Mouse (Mus musculus) hindbrain, embryonic 16.5 days (tissue): ENCODE measurements at regions not wholly inside any gene's neighbourhood (a gene's known extent, or its start where the extent isn't known, plus 50 kb on each side); places are given as distances from the start of the nearest gene placed in this dataset.

ENCODE experiments used
- ATAC-seq: fragments of 200-750 bp; cut with Nextera tagmentation; 2 replicates; pipeline ENCODE4 v1.8.0; 2017; ENCODE audit warnings: moderate TSS enrichment, moderate library complexity
- H3K27ac ChIP-seq: fragments of 300-500 bp; sonication (generic); 2 replicates; pipeline ENCODE4 v1.5.1; 2014; ENCODE audit warnings: low read depth, mild to moderate bottlenecking, control low read depth, low read length, moderate library complexity
- H3K27me3 ChIP-seq: fragments of 300-500 bp; sonication (generic); replicated peaks from 2 replicates; pipeline ENCODE4 v1.6.1; 2014; ENCODE audit warnings: low read length; ENCODE audit not compliant: control insufficient read depth, insufficient read depth
- H3K36me3 ChIP-seq: fragments of 300-500 bp; sonication (generic); 2 replicates; pipeline ENCODE4 v1.6.1; 2014; ENCODE audit warnings: mild to moderate bottlenecking, low read length, moderate library complexity, mixed read lengths; ENCODE audit not compliant: control insufficient read depth, insufficient read depth
- H3K4me1 ChIP-seq: fragments of 300-500 bp; sonication (generic); 2 replicates; pipeline ENCODE4 v1.6.1; 2014; ENCODE audit warnings: low read depth, low read length; ENCODE audit not compliant: control insufficient read depth, insufficient read depth
- H3K4me2 ChIP-seq: fragments of 300-500 bp; sonication (generic); 2 replicates; pipeline ENCODE4 v1.6.1; 2014; ENCODE audit warnings: mild to moderate bottlenecking, low read length, control low read depth, moderate library complexity
- H3K4me3 ChIP-seq: fragments of 300-500 bp; sonication (generic); 2 replicates; pipeline ENCODE4 v1.5.1; 2014; ENCODE audit warnings: mild to moderate bottlenecking, low read length, control low read depth, moderate library complexity
- H3K9ac ChIP-seq: fragments of 300-500 bp; sonication (generic); 2 replicates; pipeline ENCODE4 v1.6.1; 2014; ENCODE audit warnings: low read depth, mild to moderate bottlenecking, control low read depth, low read length, moderate library complexity
- H3K9me3 ChIP-seq: fragments of 300-500 bp; sonication (generic); 2 replicates; pipeline ENCODE4 v1.6.1; 2014; ENCODE audit warnings: mild to moderate bottlenecking, low read length, moderate library complexity; ENCODE audit not compliant: control insufficient read depth
- WGBS: fragments of 180-500 bp; shearing (Covaris S2); extraction: QIAGEN DNeasy Blood & Tissue Kit; methylation state at CpG from one replicate; pipeline ENCODE4 v1.1.7; 2014; 5-methylcytosine and 5-hydroxymethylcytosine counted together

DNA sequence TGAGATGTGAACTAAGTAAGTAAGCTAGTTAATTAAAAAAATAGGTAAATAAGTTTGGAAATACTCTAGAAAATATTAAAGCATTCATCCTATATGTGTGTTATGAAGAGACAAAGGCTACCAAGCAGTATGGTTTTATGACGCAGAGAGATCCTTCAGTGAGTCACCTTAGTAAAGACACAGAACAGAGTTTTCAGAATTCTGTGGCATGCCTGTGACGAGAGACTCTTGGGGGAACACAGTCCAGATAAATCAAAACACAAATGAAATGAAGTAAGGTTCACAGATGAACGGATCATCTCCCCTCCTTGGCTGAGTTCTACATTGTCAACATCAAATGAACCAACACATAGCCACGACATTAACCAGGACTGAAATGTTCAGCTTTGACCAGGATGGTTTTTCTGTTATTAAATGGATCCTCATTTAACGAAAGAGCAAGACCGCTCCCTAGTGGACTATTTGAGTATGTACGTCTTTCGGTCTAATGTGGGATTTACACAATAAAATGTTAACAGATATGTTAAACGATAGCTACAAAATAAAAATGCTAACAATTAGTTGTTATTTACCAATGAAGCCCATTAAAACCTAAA is 542.1 kb upstream of the Adam24 start:
- no peaks in the 10 kb centered on the region for H3K9me3 ChIP-seq
- WGBS = 22% methylated on average over 9 of the region's 9 CpGs

DNA sequence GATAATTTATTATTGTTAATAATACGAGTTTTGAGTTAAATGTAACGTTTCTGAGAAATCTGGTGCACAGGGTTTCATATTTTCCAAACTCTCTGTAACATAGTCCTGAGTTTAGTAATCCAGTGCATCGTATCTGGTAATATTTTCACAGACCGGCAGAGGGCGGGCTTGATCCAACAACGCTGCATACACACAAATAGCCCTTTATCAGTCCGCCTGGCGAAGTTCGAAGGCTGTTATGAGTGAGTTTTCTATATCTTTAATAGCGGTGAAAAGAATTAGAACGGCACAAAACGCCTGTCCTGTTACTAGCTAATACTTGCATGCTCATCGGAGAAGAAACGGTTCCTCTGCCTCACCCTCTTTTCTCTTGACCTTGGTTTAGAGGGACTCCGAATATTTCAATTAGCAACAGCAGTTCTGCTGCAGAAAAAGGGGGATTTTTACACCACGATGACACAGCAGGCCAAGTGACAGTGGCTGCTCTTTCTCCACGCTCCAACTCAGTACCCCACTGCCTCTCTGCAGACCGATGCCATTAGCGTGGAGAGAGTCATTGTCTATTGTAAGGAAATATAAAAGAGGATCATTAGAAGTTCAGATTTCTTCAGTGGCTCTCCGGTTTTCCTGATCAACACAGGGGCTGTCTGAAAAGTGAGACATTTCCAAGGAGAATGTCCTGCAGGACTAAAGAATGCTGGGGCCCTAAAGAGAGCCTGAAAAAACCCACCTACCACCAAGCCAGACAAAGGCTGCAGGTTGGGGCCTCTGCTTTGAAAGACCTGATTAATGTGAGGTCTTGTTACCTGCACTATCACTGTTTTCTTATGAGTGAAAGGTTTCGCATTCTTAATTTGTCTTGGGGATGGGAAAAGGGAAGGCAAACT is 523.7 kb upstream of the Adam24 start:
- WGBS = 6% methylated on average over 21 of the region's 21 CpGs
- no peaks in the 10 kb centered on the region for H3K36me3 ChIP-seq
- no peaks in the 10 kb centered on the region for H3K9me3 ChIP-seq
- peak overlapping the region; percentile 74 for H3K4me2 ChIP-seq
- no peaks in the 10 kb centered on the region for H3K4me1 ChIP-seq
- H3K9ac ChIP-seq = peak overlapping the region; percentile 41
- H3K27ac ChIP-seq = no peak overlapping the region
- ATAC-seq = peak; percentile 91
- peak overlapping the region; percentile 35 for H3K4me3 ChIP-seq
- no peaks in the 10 kb centered on the region for H3K27me3 ChIP-seq

More for the DNA sequence above, 542.1 kb upstream of the Adam24 start:
- Histone ChIP-seq H3K27me3 (no peaks in the 10 kb centered on the region), H3K4me2 (no peak overlapping the region), H3K27ac (no peak overlapping the region), H3K4me3 (no peak overlapping the region), H3K4me1 (no peaks in the 10 kb centered on the region), H3K36me3 (no peaks in the 10 kb centered on the region), H3K9ac (no peak overlapping the region)
- peak; percentile 71; the same call in 1 of the 2 replicates for ATAC-seq

DNA sequence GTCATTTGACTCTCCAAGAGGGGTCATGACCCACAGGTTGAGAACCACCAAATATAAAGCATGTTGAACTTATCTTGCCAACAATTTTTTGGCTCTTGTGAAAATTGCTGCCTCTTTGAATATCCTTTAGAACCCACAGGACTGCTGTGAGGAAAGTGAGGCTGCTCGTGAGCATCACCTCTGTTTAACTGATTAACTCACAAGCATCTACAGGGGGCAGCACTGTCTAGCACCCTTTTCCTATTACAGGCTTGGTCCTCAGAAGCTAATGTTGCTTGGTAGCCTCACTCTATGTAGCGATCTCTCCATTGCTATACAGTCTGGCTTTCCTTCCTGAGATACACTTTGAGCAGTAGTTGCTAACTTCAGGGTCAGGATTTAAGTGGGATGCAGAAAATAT is 522.4 kb upstream of the Adam24 start:
- no peaks in the 10 kb centered on the region for H3K27me3 ChIP-seq
- no peak overlapping the region for H3K4me3 ChIP-seq
- no peaks in the 10 kb centered on the region for H3K4me1 ChIP-seq
- H3K36me3 ChIP-seq = no peaks in the 10 kb centered on the region
- ATAC-seq = no peak
- no peak overlapping the region for H3K27ac ChIP-seq
- no peaks in the 10 kb centered on the region for H3K9me3 ChIP-seq
- no peak overlapping the region for H3K9ac ChIP-seq
- no peak overlapping the region for H3K4me2 ChIP-seq
- WGBS = 64% methylated on average over 2 of the region's 2 CpGs

DNA sequence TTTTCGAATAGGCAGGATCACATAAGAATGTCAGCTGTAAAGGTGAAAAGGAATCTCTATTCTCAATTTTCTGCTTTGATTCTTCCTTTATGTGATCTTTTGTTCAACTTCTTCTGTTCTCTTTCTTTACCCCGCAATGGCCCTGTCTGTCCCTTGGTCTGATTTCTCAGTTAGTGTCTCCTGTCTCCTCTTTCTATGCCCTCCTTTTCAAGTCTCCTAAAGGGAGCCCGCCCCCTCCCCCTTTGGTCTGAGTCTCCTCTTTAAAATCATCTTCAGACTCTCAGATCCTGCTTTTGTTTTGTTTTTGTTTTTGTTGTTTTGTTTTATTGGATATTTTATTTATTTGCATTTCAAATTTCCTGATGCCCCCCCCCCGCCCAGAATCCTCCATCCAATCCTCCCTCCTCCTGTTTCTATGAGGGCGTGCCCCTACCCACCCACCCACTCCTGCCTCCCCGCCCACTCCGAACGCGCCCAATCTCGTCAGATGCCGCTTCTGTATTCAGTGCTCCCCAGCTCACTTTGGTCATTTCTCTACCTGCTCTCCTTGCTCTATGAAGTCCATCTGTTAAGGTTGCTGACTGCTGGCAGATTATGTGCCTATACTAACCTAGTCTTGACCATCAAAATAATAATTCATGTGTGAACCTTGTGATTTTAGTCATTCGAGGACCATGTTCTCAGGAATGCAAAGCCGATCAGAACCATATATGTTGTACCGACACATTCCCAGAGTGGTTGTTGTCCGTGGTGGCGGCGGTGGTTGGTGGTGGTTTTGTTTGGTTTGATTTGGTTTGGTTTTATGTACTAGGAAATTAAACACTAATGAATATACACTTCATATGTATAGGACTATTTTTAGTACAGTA is 487.9 kb upstream of the Adam24 start:
- H3K4me3 ChIP-seq = peak overlapping the region; percentile 30
- H3K36me3 ChIP-seq = no peaks in the 10 kb centered on the region
- no peaks in the 10 kb centered on the region for H3K4me1 ChIP-seq
- 17% methylated on average over 17 of the region's 17 CpGs for WGBS
- ATAC-seq = peak; percentile 90
- H3K9ac ChIP-seq = peak overlapping the region; percentile 0; the same call in 1 of the 2 replicates
- no peak overlapping the region for H3K27ac ChIP-seq
- H3K9me3 ChIP-seq = no peaks in the 10 kb centered on the region
- H3K4me2 ChIP-seq = peak overlapping the region; percentile 51
- no peaks in the 10 kb centered on the region for H3K27me3 ChIP-seq

DNA sequence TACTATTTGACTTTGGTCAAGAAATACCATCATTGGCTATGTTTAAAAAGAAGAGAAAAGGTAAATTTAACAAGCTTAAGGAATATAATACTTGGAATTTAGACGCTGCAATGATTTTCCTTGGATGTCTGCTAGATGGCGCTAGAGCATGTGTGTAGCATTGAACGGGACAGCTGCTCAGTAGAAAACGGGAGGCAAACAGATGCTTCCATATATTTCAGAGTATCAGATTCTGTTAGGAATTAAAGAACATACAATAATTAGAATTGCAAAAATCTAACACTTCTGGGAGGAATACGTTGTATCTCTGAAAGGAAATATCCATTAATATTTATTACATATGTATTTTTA is 487.3 kb upstream of the Adam24 start:
- ATAC-seq = peak; percentile 91
- Histone ChIP-seq H3K27me3 (no peaks in the 10 kb centered on the region), H3K4me2 (peak overlapping the region; percentile 51), H3K36me3 (no peaks in the 10 kb centered on the region), H3K4me3 (peak overlapping the region; percentile 30), H3K9ac (no peak overlapping the region), H3K4me1 (no peaks in the 10 kb centered on the region), H3K9me3 (no peaks in the 10 kb centered on the region), H3K27ac (no peak overlapping the region)
- 2% methylated on average over 5 of the region's 5 CpGs for WGBS

DNA sequence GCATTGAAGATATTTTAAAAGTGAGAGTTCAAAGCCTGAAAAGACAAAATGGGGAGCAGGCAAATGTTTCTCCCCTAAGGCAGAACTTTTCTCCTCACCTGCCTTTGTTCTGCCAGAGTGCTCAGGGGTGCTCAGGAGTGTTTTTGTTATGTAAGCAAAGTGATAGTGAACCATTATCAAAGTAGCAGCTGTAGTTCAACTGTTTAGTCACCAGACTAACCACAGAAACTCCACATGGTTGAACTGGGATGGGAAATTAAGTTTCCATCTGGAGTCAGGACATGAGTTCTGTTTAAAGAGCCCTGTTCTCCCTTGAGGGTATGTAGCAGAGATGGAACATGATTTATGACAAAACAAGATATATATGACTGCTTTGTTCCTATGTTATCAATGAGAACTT is 482.6 kb upstream of the Adam24 start:
- no peak for ATAC-seq
- H3K27ac ChIP-seq = no peak overlapping the region
- no peaks in the 10 kb centered on the region for H3K9me3 ChIP-seq
- no peak overlapping the region for H3K4me3 ChIP-seq
- no peak overlapping the region for H3K4me2 ChIP-seq
- H3K27me3 ChIP-seq = no peaks in the 10 kb centered on the region
- H3K4me1 ChIP-seq = no peaks in the 10 kb centered on the region
- H3K9ac ChIP-seq = no peak overlapping the region
- H3K36me3 ChIP-seq = no peaks in the 10 kb centered on the region

DNA sequence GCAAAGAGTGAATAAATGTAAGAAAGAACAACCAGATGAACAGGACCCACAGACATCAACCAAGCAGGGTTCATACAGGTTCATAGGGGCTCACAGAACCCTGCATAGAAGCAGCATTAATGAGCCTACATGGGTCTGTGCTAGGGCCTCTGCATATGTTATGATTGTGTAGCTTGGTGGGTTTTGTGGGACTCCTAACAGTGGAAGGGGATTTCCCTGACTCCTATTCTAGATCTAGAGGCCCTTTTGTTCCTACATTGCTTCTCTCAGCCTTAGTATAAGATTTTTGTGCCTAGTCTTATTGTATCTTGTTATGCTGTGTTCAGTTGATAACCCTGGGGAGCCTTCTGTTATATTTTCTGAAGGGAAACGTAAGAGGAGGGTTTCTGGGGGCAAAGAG is 481.7 kb upstream of the Adam24 start:
- WGBS = 44% methylated on average over 1 of the region's 1 CpGs
- no peaks in the 10 kb centered on the region for H3K36me3 ChIP-seq
- ATAC-seq = no peak
- H3K27me3 ChIP-seq = no peaks in the 10 kb centered on the region
- H3K27ac ChIP-seq = no peak overlapping the region
- H3K4me3 ChIP-seq = no peak overlapping the region
- H3K4me2 ChIP-seq = no peak overlapping the region
- no peaks in the 10 kb centered on the region for H3K4me1 ChIP-seq
- H3K9ac ChIP-seq = no peak overlapping the region
- H3K9me3 ChIP-seq = no peaks in the 10 kb centered on the region

DNA sequence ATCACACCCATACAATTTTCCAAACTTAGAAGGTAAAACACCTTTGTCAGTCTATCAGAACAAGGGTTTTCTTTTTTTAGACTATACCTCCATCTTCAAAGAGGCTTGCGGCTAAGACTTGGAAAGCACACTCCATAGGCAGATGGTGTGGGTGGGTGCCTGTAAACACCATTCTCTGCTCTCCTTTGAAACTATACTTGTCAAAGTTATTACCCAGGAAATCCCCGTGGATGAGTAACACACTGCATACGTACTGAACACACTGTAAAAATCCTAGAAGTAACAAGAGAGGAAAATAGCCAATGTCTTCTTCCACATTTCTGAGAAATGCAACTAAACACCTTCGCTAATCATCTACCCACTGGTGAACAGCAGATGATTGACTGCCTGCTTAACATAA is 464.0 kb upstream of the Adam24 start:
- ATAC-seq = no peak
- Histone ChIP-seq H3K36me3 (no peaks in the 10 kb centered on the region), H3K4me2 (no peak overlapping the region), H3K9ac (no peak overlapping the region), H3K27me3 (no peaks in the 10 kb centered on the region), H3K4me1 (no peaks in the 10 kb centered on the region), H3K9me3 (no peaks in the 10 kb centered on the region), H3K27ac (no peak overlapping the region), H3K4me3 (no peak overlapping the region)
- 84% methylated on average over 4 of the region's 4 CpGs for WGBS

DNA sequence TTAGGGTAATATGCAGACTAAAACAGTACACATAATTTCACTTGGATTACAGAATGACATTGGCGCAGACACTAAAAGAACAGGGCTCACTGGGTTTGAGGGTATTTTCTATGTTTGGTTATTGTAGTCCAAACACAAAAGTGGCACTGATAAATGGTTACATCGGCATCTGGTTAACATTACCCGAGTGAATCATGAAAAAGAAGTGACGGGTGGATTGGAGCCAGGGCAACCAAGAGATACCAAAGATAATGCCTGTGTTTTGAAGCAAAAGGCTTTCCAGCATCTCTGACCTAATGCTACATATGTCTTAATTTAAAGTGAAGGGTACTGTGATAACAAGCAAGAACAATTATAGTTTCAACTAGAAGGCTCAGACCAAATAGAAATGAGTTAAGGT is 451.4 kb upstream of the Adam24 start:
- no peak overlapping the region for H3K27ac ChIP-seq
- H3K36me3 ChIP-seq = no peaks in the 10 kb centered on the region
- H3K4me1 ChIP-seq = no peaks in the 10 kb centered on the region
- H3K9ac ChIP-seq = no peak overlapping the region
- ATAC-seq = no peak
- WGBS = 69% methylated on average over 4 of the region's 4 CpGs
- no peak overlapping the region for H3K4me2 ChIP-seq
- H3K4me3 ChIP-seq = no peak overlapping the region
- no peaks in the 10 kb centered on the region for H3K9me3 ChIP-seq
- no peaks in the 10 kb centered on the region for H3K27me3 ChIP-seq
